Mouse (Mus musculus): ENCODE measurements around the gene Vsig8. TPM values are rescaled to one million over a fixed set of nuclear protein-coding genes. Genes with fewer than 3 reads are reported as not detected.

The Vsig8 gene
- total and polyA plus RNA-seq, 2 experiments from 2014 or later: 0.12 TPM; not detected in 1

DNA sequence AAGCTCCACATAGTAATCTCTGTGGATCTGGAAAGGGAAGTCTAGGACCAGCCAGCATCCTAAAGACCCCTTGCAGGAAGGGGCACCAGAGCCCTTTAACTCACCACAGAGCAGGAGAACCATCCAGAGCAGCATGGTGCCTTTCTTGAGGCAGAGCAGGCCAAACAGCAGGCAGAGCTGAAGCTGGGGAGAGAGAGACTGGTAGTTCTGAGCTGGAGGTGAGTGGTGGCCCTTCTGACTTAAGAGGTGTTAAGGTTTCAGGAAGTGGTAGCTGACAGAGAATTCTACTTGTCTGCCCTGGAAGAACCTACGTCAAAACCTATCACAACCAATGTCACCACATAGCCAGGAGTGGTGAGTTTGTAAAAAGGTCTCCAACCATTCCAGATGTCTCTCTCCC, 46.6 kb downstream of the Vsig8 start, which contains the start of gene Fcrl6:
Fcrl6 (minus strand) TSS at position 226 of the 400 bp plus-strand sequence.
- no peaks in the 10 kb centered on the region for H3K9me3 ChIP-seq (replicated peaks; ENCODE audit: control insufficient read depth, low read length)
- whole genome bisulfite sequencing: 38% methylated on average over 1 of the region's 1 CpGs
- no peak for ATAC-seq (ENCODE audit: insufficient read depth, low read depth)
- H3K36me3 ChIP-seq (replicated peaks; ENCODE audit: control insufficient read depth, insufficient read depth, low read length): no peaks in the 10 kb centered on the region
- no peak within 1 kb of the TSS for H3K27ac ChIP-seq (ENCODE audit: low read depth)
- H3K4me1 ChIP-seq (ENCODE audit: control insufficient read depth, insufficient read depth): no peaks in the 10 kb centered on the region
- H3K9ac ChIP-seq (replicated peaks; ENCODE audit: low read depth, low read length): no peak within 1 kb of the TSS
- H3K4me2 ChIP-seq (ENCODE audit: low read depth, low read length): no peak within 1 kb of the TSS
- no peaks in the 10 kb centered on the region for H3K27me3 ChIP-seq (ENCODE audit: control insufficient read depth, insufficient read depth, low read length)
- no peak for DNase-seq (ENCODE audit: low spot score)
- no peak within 1 kb of the TSS for H3K4me3 ChIP-seq (ENCODE audit: low read depth, low read length)
- TF ChIP-seq EP300 (IDR thresholded peaks at IDR 0.05; ENCODE audit: low read depth): no peak
- TF ChIP-seq CTCF (IDR thresholded peaks at IDR 0.05; ENCODE audit: low read depth): no peak

- 0 out of 2 replicates have a peak, but pooled peaks cover 4% of the 10 kb centered on the region for H3K27me3 ChIP-seq (ENCODE audit: control insufficient read depth, insufficient read depth, low read length)
- TF ChIP-seq CTCF (IDR thresholded peaks at IDR 0.05; ENCODE audit: low read depth) (no peak), EP300 (IDR thresholded peaks at IDR 0.05; ENCODE audit: low read depth) (no peak)
- H3K9me3 ChIP-seq (replicated peaks; ENCODE audit: control insufficient read depth, low read length): no peaks in the 10 kb centered on the region
- no peak overlapping the region for H3K27ac ChIP-seq (ENCODE audit: low read depth)
- ATAC-seq (ENCODE audit: insufficient read depth, low read depth) (no peak), DNase-seq (ENCODE audit: low spot score) (no peak)
- 66% methylated on average over 10 of the region's 10 CpGs for WGBS
- no peak overlapping the region for H3K4me2 ChIP-seq (ENCODE audit: low read depth, low read length)
- no peak overlapping the region for H3K9ac ChIP-seq (replicated peaks; ENCODE audit: low read depth, low read length)
- no peak overlapping the region for H3K4me3 ChIP-seq (ENCODE audit: low read depth, low read length)
- no peaks in the 10 kb centered on the region for H3K36me3 ChIP-seq (replicated peaks; ENCODE audit: control insufficient read depth, insufficient read depth, low read length)
- no peaks in the 10 kb centered on the region for H3K4me1 ChIP-seq (ENCODE audit: control insufficient read depth, insufficient read depth)
These were observed 55.6 kb downstream of the Vsig8 start for GRCm38 (mm10) chr1:172611304-172611703.

DNA sequence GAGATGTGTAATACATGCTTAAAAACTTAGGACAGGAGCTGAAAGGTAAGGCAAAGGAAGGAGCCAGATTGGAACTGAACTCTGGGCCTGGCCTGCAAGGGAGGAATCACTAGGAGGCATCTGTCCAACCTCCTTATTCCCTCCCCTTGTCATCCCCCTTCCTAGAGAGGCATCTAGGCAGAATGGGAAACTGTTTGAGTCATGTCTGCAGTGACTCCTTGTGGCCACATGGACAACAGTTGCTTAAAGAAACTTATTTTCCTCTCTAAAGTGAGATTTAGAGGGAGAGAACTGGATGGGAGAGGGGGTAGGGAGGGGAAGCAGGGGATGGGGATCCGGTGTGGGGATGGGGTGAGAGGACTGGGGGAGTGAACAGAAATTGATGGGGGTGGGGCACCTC, 57.0 kb downstream of the Vsig8 start:
- H3K36me3 ChIP-seq (replicated peaks; ENCODE audit: control insufficient read depth, insufficient read depth, low read length): no peaks in the 10 kb centered on the region
- H3K4me2 ChIP-seq (ENCODE audit: low read depth, low read length): no peak overlapping the region
- DNase-seq (ENCODE audit: low spot score): no peak
- H3K27ac ChIP-seq (ENCODE audit: low read depth): no peak overlapping the region
- H3K9me3 ChIP-seq (replicated peaks; ENCODE audit: control insufficient read depth, low read length): no peaks in the 10 kb centered on the region
- no peak overlapping the region for H3K4me3 ChIP-seq (ENCODE audit: low read depth, low read length)
- peak; percentile 72 for TF ChIP-seq CTCF (IDR thresholded peaks at IDR 0.05; ENCODE audit: low read depth)
- no peak for TF ChIP-seq EP300 (IDR thresholded peaks at IDR 0.05; ENCODE audit: low read depth)
- no peak for ATAC-seq (ENCODE audit: insufficient read depth, low read depth)
- H3K27me3 ChIP-seq (ENCODE audit: control insufficient read depth, insufficient read depth, low read length): 0 out of 2 replicates have a peak, but pooled peaks cover 7% of the 10 kb centered on the region
- WGBS: 42% methylated on average over 1 of the region's 1 CpGs
- H3K9ac ChIP-seq (replicated peaks; ENCODE audit: low read depth, low read length): no peak overlapping the region
- no peaks in the 10 kb centered on the region for H3K4me1 ChIP-seq (ENCODE audit: control insufficient read depth, insufficient read depth)

Other genes starting within 250 kb of the Vsig8 start
- gene Kcnj9, start 226.6 kb upstream of the Vsig8 start, total RNA-seq (2014; rRNA removed; ENCODE audit: low replicate concordance): not detected in 2 replicates
- not detected in 2 replicates for gene Kcnj9, start 226.6 kb upstream of the Vsig8 start, polyA plus RNA-seq (2015; fragmentation: Nextera tagmentation; extraction: Ambion mirVana)
- not detected in 2 replicates for gene Kcnj10, start 214.7 kb upstream of the Vsig8 start, total RNA-seq (2014; rRNA removed; ENCODE audit: low replicate concordance)
- gene Kcnj10, start 214.7 kb upstream of the Vsig8 start, polyA plus RNA-seq (2015; fragmentation: Nextera tagmentation; extraction: Ambion mirVana): 0.03 TPM in 1 of 2 replicates, not detected in the other
- 13.8 and 14.8 TPM in 2 replicates for gene Pigm, start 179.4 kb upstream of the Vsig8 start, total RNA-seq (2014; rRNA removed; ENCODE audit: low replicate concordance)
- 2.1 and 2.2 TPM in 2 replicates for gene Pigm, start 179.4 kb upstream of the Vsig8 start, polyA plus RNA-seq (2015; fragmentation: Nextera tagmentation; extraction: Ambion mirVana)
- gene Slamf9, start 80.6 kb upstream of the Vsig8 start, total RNA-seq (2014; rRNA removed; ENCODE audit: low replicate concordance): 1.9 and 5.8 TPM in 2 replicates
- 1.6 and 2.0 TPM in 2 replicates for gene Slamf9, start 80.6 kb upstream of the Vsig8 start, polyA plus RNA-seq (2015; fragmentation: Nextera tagmentation; extraction: Ambion mirVana)
- 3.2 and 15.5 TPM in 2 replicates for gene Igsf9, start 74.2 kb upstream of the Vsig8 start, total RNA-seq (2014; rRNA removed; ENCODE audit: low replicate concordance)
- gene Igsf9, start 74.2 kb upstream of the Vsig8 start, polyA plus RNA-seq (2015; fragmentation: Nextera tagmentation; extraction: Ambion mirVana): 0.75 and 0.78 TPM in 2 replicates
- 235 and 276 TPM in 2 replicates for gene Tagln2, start 55.9 kb upstream of the Vsig8 start, total RNA-seq (2014; rRNA removed; ENCODE audit: low replicate concordance)
- gene Tagln2, start 55.9 kb upstream of the Vsig8 start, polyA plus RNA-seq (2015; fragmentation: Nextera tagmentation; extraction: Ambion mirVana): 203 and 209 TPM in 2 replicates
- 3.6 and 6.6 TPM in 2 replicates for gene Cfap45, start 35.1 kb upstream of the Vsig8 start, total RNA-seq (2014; rRNA removed; ENCODE audit: low replicate concordance)
- 2.3 and 2.6 TPM in 2 replicates for gene Cfap45, start 35.1 kb upstream of the Vsig8 start, polyA plus RNA-seq (2015; fragmentation: Nextera tagmentation; extraction: Ambion mirVana)
- gene Slamf8, start 34.6 kb downstream of the Vsig8 start, total RNA-seq (2014; rRNA removed; ENCODE audit: low replicate concordance): 0.46 TPM in 1 of 2 replicates, not detected in the other
- gene Slamf8, start 34.6 kb downstream of the Vsig8 start, polyA plus RNA-seq (2015; fragmentation: Nextera tagmentation; extraction: Ambion mirVana): not detected in 2 replicates
- not detected in 2 replicates for gene Fcrl6, start 46.6 kb downstream of the Vsig8 start, total RNA-seq (2014; rRNA removed; ENCODE audit: low replicate concordance)
- not detected in 2 replicates for gene Fcrl6, start 46.6 kb downstream of the Vsig8 start, polyA plus RNA-seq (2015; fragmentation: Nextera tagmentation; extraction: Ambion mirVana)
- gene Dusp23, start 77.0 kb downstream of the Vsig8 start, total RNA-seq (2014; rRNA removed; ENCODE audit: low replicate concordance): 2.6 and 7.3 TPM in 2 replicates
- 12.3 and 12.6 TPM in 2 replicates for gene Dusp23, start 77.0 kb downstream of the Vsig8 start, polyA plus RNA-seq (2015; fragmentation: Nextera tagmentation; extraction: Ambion mirVana)
- gene Crp, start 142.1 kb downstream of the Vsig8 start, total RNA-seq (2014; rRNA removed; ENCODE audit: low replicate concordance): not detected in 2 replicates
- gene Crp, start 142.1 kb downstream of the Vsig8 start, polyA plus RNA-seq (2015; fragmentation: Nextera tagmentation; extraction: Ambion mirVana): not detected in 2 replicates